Mouse (Mus musculus) MN1 (cell line): ENCODE data around the gene Foxn3.

Experiments used
- DNase-seq: peaks from one replicate; pipeline ENCODE4 v3.0.0-alpha.2; 2016; ENCODE audit warnings: low spot score

Foxn3 gene

GRCm38 (mm10) chr12:99562073-99562866 is 1.1 kb downstream of the Foxn3 start:
- DNase-seq = peak; percentile 76

- DNase-seq = peak; percentile 52
Measured at GRCm38 (mm10) chr12:99561333-99561766, 2.0 kb downstream of the Foxn3 start.

GRCm38 (mm10) chr12:99560701-99561332 is 2.6 kb downstream of the Foxn3 start:
- DNase-seq = peak; percentile 12

GRCm38 (mm10) chr12:99559483-99559882 is 3.9 kb downstream of the Foxn3 start:
- DNase-seq = no peak

- DNase-seq = no peak
Measured at GRCm38 (mm10) chr12:99558476-99558875, 4.9 kb downstream of the Foxn3 start.

- no peak for DNase-seq
Measured at GRCm38 (mm10) chr12:99557498-99557897, 5.9 kb downstream of the Foxn3 start.

GRCm38 (mm10) chr12:99550629-99551028 is 12.8 kb downstream of the Foxn3 start:
- DNase-seq = no peak

GRCm38 (mm10) chr12:99549811-99550210 is 13.6 kb downstream of the Foxn3 start:
- DNase-seq = no peak

GRCm38 (mm10) chr12:99548419-99548818 is 15.0 kb downstream of the Foxn3 start:
- DNase-seq = no peak

- no peak for DNase-seq
Measured at GRCm38 (mm10) chr12:99547295-99547694, 16.1 kb downstream of the Foxn3 start.

- no peak for DNase-seq
Measured at GRCm38 (mm10) chr12:99545270-99545770, 18.1 kb downstream of the Foxn3 start.

GRCm38 (mm10) chr12:99544262-99545128 is 18.9 kb downstream of the Foxn3 start:
- DNase-seq = no peak

- no peak for DNase-seq
Measured at GRCm38 (mm10) chr12:99543421-99544195, 19.8 kb downstream of the Foxn3 start.

GRCm38 (mm10) chr12:99540201-99540600 is 23.2 kb downstream of the Foxn3 start:
- DNase-seq = no peak

- DNase-seq = no peak
Measured at GRCm38 (mm10) chr12:99537316-99537715, 26.1 kb downstream of the Foxn3 start.

GRCm38 (mm10) chr12:99536426-99536825 is 27.0 kb downstream of the Foxn3 start:
- no peak for DNase-seq

- DNase-seq = no peak
Measured at GRCm38 (mm10) chr12:99532342-99532741, 31.0 kb downstream of the Foxn3 start.

GRCm38 (mm10) chr12:99529687-99530411 is 33.5 kb downstream of the Foxn3 start:
- DNase-seq = no peak

- DNase-seq = no peak
Measured at GRCm38 (mm10) chr12:99528958-99529357, 34.4 kb downstream of the Foxn3 start.

- peak; percentile 30 for DNase-seq
Measured at GRCm38 (mm10) chr12:99527452-99527851, 35.9 kb downstream of the Foxn3 start.
